Mouse (Mus musculus) olfactory bulb, adult 2 months (tissue): Measurements from ENCODE around the gene Tas2r115. TPM values are rescaled to one million over a fixed set of nuclear protein-coding genes. Genes with fewer than 3 reads are reported as not detected.
"Not testable (repeated sequence)": the region's sequence is repeated elsewhere in the genome, so short reads cannot be mapped to it uniquely, and the experiment has no call there.

Experiments
- H3K27ac ChIP-seq: fragments of 200-500 bp; 2 replicates; pipeline ENCODE4 v1.5.1; 2012; ENCODE audit warnings: low read depth, low read length; ENCODE audit not compliant: insufficient read depth
- H3K4me1 ChIP-seq: fragments of 200-500 bp; 2 replicates; pipeline ENCODE4 v1.6.1; 2012; ENCODE audit warnings: low read length; ENCODE audit not compliant: control insufficient read depth, insufficient read depth
- H3K4me3 ChIP-seq: fragments of 200-500 bp; 2 replicates; pipeline ENCODE4 v1.5.1; 2012; ENCODE audit warnings: mild to moderate bottlenecking, low read depth, low read length, moderate library complexity; ENCODE audit not compliant: insufficient read depth
- CTCF ChIP-seq: fragments of 200-500 bp; IDR thresholded peaks from 2 replicates; pipeline ENCODE4 v1.5.1; 2012; ENCODE audit warnings: low read depth, mild to moderate bottlenecking, low read length, moderate library complexity; ENCODE audit not compliant: insufficient read depth
- POLR2A ChIP-seq: fragments of 200-500 bp; IDR thresholded peaks from 2 replicates; pipeline ENCODE4 v1.6.1; 2012; ENCODE audit warnings: mild to moderate bottlenecking, low read depth, low read length, moderate library complexity; ENCODE audit not compliant: insufficient read depth
- WGBS: fragments of 180-500 bp; shearing (Covaris S2); methylation state at CpG from one replicate; pipeline ENCODE4 v1.1.7; 2018; 5-methylcytosine and 5-hydroxymethylcytosine counted together
- polyA plus RNA-seq: library from polyadenylated mRNA; stranded (reverse); fragments of >200 nt; gene quantifications from 2 replicates; pipeline ENCODE4 v1.2.4, GENCODE M21; 2012; ENCODE audit warnings: low replicate concordance; ENCODE audit not compliant: missing spikeins, insufficient read depth, insufficient read length

The Tas2r115 gene
- polyA plus RNA-seq: not detected in 2 replicates

DNA sequence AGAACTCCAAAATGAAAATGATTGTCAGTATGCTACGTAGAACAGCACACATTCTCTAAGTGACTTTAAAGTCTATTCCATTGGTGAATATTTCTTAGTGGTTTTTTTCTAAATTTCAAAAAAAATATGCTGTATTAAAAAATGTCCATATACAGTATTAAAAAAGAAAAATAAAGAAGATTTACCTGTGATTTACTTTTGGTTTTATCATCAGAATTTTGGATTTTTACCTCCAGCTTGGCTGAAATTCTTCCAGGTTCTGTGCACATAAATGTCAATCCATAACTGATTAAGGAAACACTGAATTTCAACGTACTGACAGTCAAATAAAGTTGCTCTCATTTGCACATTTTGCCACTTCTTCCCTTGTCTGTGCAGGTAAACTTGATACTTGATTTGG is at the start of gene Tas2r115:
Gene Tas2r115, minus strand, starts transcription at position 101 of the 400 bp plus-strand sequence.
- no peak within 1 kb of the TSS for H3K27ac ChIP-seq
- TF ChIP-seq CTCF: no peak
- TF ChIP-seq POLR2A: no peak
- H3K4me1 ChIP-seq: no peaks in the 10 kb centered on the region
- WGBS: 68% methylated on average over 2 of the region's 2 CpGs
- no peak within 1 kb of the TSS for H3K4me3 ChIP-seq

GRCm38 (mm10) chr6:132778062-132778461 is 40.2 kb upstream of the Tas2r115 start, which contains the start of gene Tas2r136:
Gene Tas2r136 (minus strand): TSS chr6:132778162.
- Histone ChIP-seq H3K4me3 (no peak within 1 kb of the TSS), H3K27ac (no peak within 1 kb of the TSS), H3K4me1 (no peaks in the 10 kb centered on the region)
- TF ChIP-seq POLR2A (no peak), CTCF (no peak)

DNA sequence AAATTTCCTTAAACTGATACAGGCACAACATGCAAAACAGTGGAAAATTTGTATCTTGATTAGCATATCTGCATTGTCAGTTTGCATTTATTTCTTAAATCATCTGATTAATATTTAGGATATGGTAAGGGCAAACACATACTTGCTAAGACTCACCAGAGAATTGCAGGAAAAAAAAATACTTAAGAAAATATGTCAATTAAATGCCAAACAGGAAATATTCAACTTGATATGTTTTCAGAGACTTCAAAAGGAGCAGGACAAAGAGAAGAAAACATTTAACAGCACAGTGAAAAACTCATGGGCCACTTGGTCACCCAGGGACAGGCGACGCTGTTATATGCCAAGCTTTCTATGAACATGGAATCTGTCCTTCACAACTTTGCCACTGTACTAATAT is 24.0 kb upstream of the Tas2r115 start, which contains the start of gene Tas2r102:
Gene Tas2r102, plus strand, starts transcription at position 301 of the 400 bp plus-strand sequence.
- Histone ChIP-seq H3K27ac (no peak within 1 kb of the TSS), H3K4me1 (no peaks in the 10 kb centered on the region), H3K4me3 (no peak within 1 kb of the TSS)
- WGBS: 95% methylated on average over 2 of the region's 2 CpGs
- TF ChIP-seq CTCF: no peak
- no peak for TF ChIP-seq POLR2A

- WGBS: 71% methylated on average over 1 of the region's 1 CpGs
- TF ChIP-seq CTCF (no peak), POLR2A (no peak)
- H3K4me1 ChIP-seq: no peaks in the 10 kb centered on the region
- H3K27ac ChIP-seq: no peak within 1 kb of the TSS
- no peak within 1 kb of the TSS for H3K4me3 ChIP-seq
These were observed 16.6 kb upstream of the Tas2r115 start, which contains the start of gene Tas2r124 for GRCm38 (mm10) chr6:132754430-132754829. Gene Tas2r124 (plus strand): TSS chr6:132754730.

DNA sequence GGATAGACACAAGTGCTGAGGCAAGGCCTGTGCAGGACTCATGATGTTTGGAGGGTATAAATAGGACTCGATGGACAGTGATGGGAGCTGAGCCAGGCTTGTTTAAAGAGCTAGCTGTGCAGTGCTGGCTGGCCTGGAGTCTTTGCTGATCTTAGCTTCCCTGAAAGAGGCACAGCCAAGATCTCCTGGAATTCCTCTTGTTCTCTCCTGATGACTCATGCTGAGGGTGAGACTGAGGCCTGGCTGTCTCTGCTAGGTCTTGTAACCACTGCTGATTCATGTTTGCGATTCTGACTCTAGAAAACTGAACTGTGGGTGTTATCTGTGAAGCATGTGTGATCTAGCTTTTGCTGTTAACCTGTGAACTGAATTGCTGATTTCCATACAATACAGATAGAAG is 12.4 kb upstream of the Tas2r115 start:
- WGBS: 86% methylated on average over 2 of the region's 2 CpGs
- Histone ChIP-seq H3K4me3 (no peak overlapping the region), H3K27ac (no peak overlapping the region), H3K4me1 (no peaks in the 10 kb centered on the region)
- TF ChIP-seq CTCF (no peak), POLR2A (no peak)

DNA sequence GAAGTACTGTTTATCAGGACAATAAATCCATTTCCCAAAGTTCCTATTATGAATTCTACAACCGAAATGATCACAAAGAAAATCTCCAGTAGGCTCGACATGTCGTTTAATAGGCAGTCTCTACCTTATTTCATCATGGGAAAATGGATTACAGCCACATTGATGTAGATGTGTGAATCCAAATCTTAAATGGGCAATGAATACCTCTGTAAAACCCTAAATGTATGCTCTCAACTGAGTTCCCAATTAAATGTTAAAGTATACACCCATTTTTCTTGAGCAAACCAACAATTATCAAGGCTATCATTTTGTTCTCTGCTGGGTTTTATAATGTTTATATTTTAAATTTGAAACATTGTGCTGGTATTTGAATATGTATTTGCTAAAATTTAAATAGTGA is 26.0 kb downstream of the Tas2r115 start, which contains the start of gene Tas2r122:
Gene Tas2r122, minus strand, starts transcription at position 101 of the 400 bp plus-strand sequence.
- Histone ChIP-seq H3K27ac (no peak within 1 kb of the TSS), H3K4me1 (no peaks in the 10 kb centered on the region), H3K4me3 (no peak within 1 kb of the TSS)
- TF ChIP-seq POLR2A: no peak
- TF ChIP-seq CTCF: no peak
- WGBS: 85% methylated on average over 3 of the region's 3 CpGs

GRCm38 (mm10) chr6:132700907-132701306 is 36.9 kb downstream of the Tas2r115 start, which contains the start of gene Tas2r121:
Gene Tas2r121 (minus strand): TSS chr6:132701007.
- WGBS: 73% methylated on average over 1 of the region's 1 CpGs
- Histone ChIP-seq H3K4me1 (no peaks in the 10 kb centered on the region), H3K4me3 (no peak within 1 kb of the TSS), H3K27ac (no peak within 1 kb of the TSS)
- no peak for TF ChIP-seq POLR2A

DNA sequence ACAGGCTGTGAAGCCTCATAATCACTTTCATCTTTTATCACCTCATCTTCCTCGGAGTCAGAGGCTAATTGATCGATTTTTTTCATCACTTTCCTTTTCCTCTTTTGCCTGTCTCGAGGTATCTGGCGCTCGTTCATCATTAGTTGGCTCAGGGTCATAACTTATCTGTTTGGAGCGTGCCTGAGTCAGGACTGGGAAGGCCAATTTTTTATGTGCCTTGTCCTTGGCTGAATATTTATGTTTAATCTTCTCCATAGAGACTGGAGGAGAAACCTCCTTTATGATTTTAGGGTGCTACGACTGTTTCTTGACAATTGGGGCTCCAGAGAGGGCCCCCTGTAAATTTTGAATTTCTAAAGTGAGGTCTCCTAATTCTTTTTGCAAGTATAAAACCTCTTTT is 46.2 kb downstream of the Tas2r115 start:
- H3K4me3 ChIP-seq, H3K4me1 ChIP-seq, H3K27ac ChIP-seq: not testable (repeated sequence)
- WGBS: 80% methylated on average over 7 of the region's 7 CpGs

Other genes with a start within 250 kb of the Tas2r115 start
- not detected in 2 replicates for gene Prh1, start 168.2 kb downstream of the Tas2r115 start, polyA plus RNA-seq
- not detected in 2 replicates for gene Prp2, start 142.1 kb downstream of the Tas2r115 start, polyA plus RNA-seq
- gene A630073D07Rik, start 86.5 kb downstream of the Tas2r115 start, polyA plus RNA-seq: not detected in 2 replicates
- not detected in 2 replicates for gene Tas2r120, start 81.1 kb downstream of the Tas2r115 start, polyA plus RNA-seq
- not detected in 2 replicates for gene Tas2r121, start 37.0 kb downstream of the Tas2r115 start, polyA plus RNA-seq
- gene Tas2r122, start 26.1 kb downstream of the Tas2r115 start, polyA plus RNA-seq: not detected in 2 replicates
- not detected in 2 replicates for gene Tas2r124, start 16.7 kb upstream of the Tas2r115 start, polyA plus RNA-seq
- gene Tas2r102, start 24.1 kb upstream of the Tas2r115 start, polyA plus RNA-seq: not detected in 2 replicates
- not detected in 2 replicates for gene Tas2r136, start 40.1 kb upstream of the Tas2r115 start, polyA plus RNA-seq
- gene Tas2r117, start 64.8 kb upstream of the Tas2r115 start, polyA plus RNA-seq: not detected in 2 replicates
- gene Tas2r123, start 109.1 kb upstream of the Tas2r115 start, polyA plus RNA-seq: not detected in 2 replicates
- gene Tas2r116, start 117.4 kb upstream of the Tas2r115 start, polyA plus RNA-seq: not detected in 2 replicates
- gene Tas2r110, start 130.0 kb upstream of the Tas2r115 start, polyA plus RNA-seq: not detected in 2 replicates
- gene Tas2r113, start 155.0 kb upstream of the Tas2r115 start, polyA plus RNA-seq: not detected in 2 replicates
- gene Tas2r125, start 171.6 kb upstream of the Tas2r115 start, polyA plus RNA-seq: not detected in 2 replicates
- gene Tas2r129, start 213.1 kb upstream of the Tas2r115 start, polyA plus RNA-seq: not detected in 2 replicates
- gene Tas2r131, start 219.9 kb upstream of the Tas2r115 start, polyA plus RNA-seq: not detected in 2 replicates
- gene Tas2r109, start 242.9 kb upstream of the Tas2r115 start, polyA plus RNA-seq: not detected in 2 replicates